Mouse (Mus musculus) liver, embryonic 14.5 days (tissue): ENCODE results near the gene Hspb11. TPM values are rescaled to one million over a fixed set of nuclear protein-coding genes. Genes with fewer than 3 reads are reported as not detected.

ENCODE experiments used
- ATAC-seq: fragments of 200-750 bp; cut with Nextera tagmentation; 2 replicates; pipeline ENCODE4 v1.8.0; 2017; ENCODE audit warnings: moderate number of reproducible peaks, mild to moderate bottlenecking, moderate library complexity; ENCODE audit not compliant: insufficient read depth
- DNase-seq, 3 experiments: peaks; one replicate each; pipeline ENCODE4 v3.0.0-alpha.2; 2012 to 2013; ENCODE audit warnings: low read depth in 3 of 3, low spot score in 3 of 3
- H3K27ac ChIP-seq: fragments of 300-500 bp; sonication (generic); 2 replicates; pipeline ENCODE4 v1.5.1; 2014; ENCODE audit warnings: moderate library complexity, mild to moderate bottlenecking, control low read depth, inconsistent platforms
- H3K27me3 ChIP-seq: fragments of 300-500 bp; sonication (generic); 2 replicates; pipeline ENCODE4 v1.6.1; 2014; ENCODE audit warnings: mild to moderate bottlenecking, low read length, moderate library complexity; ENCODE audit not compliant: control insufficient read depth, insufficient read depth
- H3K36me3 ChIP-seq: fragments of 300-500 bp; sonication (generic); replicated peaks from 2 replicates; pipeline ENCODE4 v1.6.1; 2014; ENCODE audit warnings: low read depth; ENCODE audit not compliant: control insufficient read depth, insufficient read depth
- H3K4me1 ChIP-seq, 2 experiments: fragments of 200-500 bp in 1 of 2; fragments of 300-500 bp in 1 of 2; sonication (generic) in 1 of 2; replicated peaks; 2 replicates each; pipeline ENCODE4 v1.6.1; 2012 to 2014; ENCODE audit warnings: antibody characterized with exemption in 1 of 2, inconsistent platforms in 1 of 2, low read length in 1 of 2; ENCODE audit not compliant: control insufficient read depth in 2 of 2, insufficient read depth in 2 of 2
- H3K4me2 ChIP-seq: fragments of 300-500 bp; sonication (generic); 2 replicates; pipeline ENCODE4 v1.6.1; 2014; ENCODE audit warnings: low read depth, mild to moderate bottlenecking, control low read depth, moderate library complexity
- H3K4me3 ChIP-seq, 2 experiments: fragments of 200-500 bp in 1 of 2; fragments of 300-500 bp in 1 of 2; sonication (generic) in 1 of 2; 2 replicates each; pipeline ENCODE4 v1.5.1; 2012 to 2014; ENCODE audit warnings: low read depth in 2 of 2, low read length in 2 of 2, mild to moderate bottlenecking in 2 of 2, control low read depth in 1 of 2, inconsistent platforms in 1 of 2, moderate library complexity in 1 of 2; ENCODE audit not compliant: insufficient read depth in 1 of 2
- H3K9ac ChIP-seq: fragments of 300-500 bp; sonication (generic); replicated peaks from 2 replicates; pipeline ENCODE4 v1.6.1; 2014; ENCODE audit warnings: mild to moderate bottlenecking, control low read depth, moderate library complexity
- H3K9me3 ChIP-seq: fragments of 300-500 bp; sonication (generic); 2 replicates; pipeline ENCODE4 v1.6.1; 2016; ENCODE audit warnings: low read length, mixed read lengths; ENCODE audit not compliant: control insufficient read depth
- CTCF ChIP-seq: IDR thresholded peaks from 2 replicates; pipeline ENCODE4 v1.5.1; 2016; ENCODE audit warnings: antibody characterized with exemption, low read depth, control low read depth
- EP300 ChIP-seq: IDR thresholded peaks from 2 replicates; pipeline ENCODE4 v1.6.1; 2016; ENCODE audit warnings: antibody characterized with exemption, low read depth
- WGBS: fragments of 180-500 bp; shearing (Covaris S2); extraction: QIAGEN DNeasy Blood & Tissue Kit; methylation state at CpG from one replicate; pipeline ENCODE4 v1.1.7; 2014; ENCODE audit not compliant: insufficient replicate concordance; 5-methylcytosine and 5-hydroxymethylcytosine counted together
- polyA plus RNA-seq, 2 experiments: library from polyadenylated mRNA; depleted of rRNA in 1 of 2; stranded (reverse) in 1 of 2; unstranded in 1 of 2; fragments of >200 nt; fragmentation: Nextera tagmentation in 1 of 2; extraction: Ambion mirVana in 1 of 2; gene quantifications; 2 replicates each; pipeline versions ENCODE4 v1.2.1 to v1.2.3; 2012 to 2014

The Hspb11 gene
- polyA plus RNA-seq (2012; rRNA removed) = 2.2 and 3.6 TPM in 2 replicates
- polyA plus RNA-seq (2014; fragmentation: Nextera tagmentation; extraction: Ambion mirVana) = 7.8 and 8.2 TPM in 2 replicates

DNA sequence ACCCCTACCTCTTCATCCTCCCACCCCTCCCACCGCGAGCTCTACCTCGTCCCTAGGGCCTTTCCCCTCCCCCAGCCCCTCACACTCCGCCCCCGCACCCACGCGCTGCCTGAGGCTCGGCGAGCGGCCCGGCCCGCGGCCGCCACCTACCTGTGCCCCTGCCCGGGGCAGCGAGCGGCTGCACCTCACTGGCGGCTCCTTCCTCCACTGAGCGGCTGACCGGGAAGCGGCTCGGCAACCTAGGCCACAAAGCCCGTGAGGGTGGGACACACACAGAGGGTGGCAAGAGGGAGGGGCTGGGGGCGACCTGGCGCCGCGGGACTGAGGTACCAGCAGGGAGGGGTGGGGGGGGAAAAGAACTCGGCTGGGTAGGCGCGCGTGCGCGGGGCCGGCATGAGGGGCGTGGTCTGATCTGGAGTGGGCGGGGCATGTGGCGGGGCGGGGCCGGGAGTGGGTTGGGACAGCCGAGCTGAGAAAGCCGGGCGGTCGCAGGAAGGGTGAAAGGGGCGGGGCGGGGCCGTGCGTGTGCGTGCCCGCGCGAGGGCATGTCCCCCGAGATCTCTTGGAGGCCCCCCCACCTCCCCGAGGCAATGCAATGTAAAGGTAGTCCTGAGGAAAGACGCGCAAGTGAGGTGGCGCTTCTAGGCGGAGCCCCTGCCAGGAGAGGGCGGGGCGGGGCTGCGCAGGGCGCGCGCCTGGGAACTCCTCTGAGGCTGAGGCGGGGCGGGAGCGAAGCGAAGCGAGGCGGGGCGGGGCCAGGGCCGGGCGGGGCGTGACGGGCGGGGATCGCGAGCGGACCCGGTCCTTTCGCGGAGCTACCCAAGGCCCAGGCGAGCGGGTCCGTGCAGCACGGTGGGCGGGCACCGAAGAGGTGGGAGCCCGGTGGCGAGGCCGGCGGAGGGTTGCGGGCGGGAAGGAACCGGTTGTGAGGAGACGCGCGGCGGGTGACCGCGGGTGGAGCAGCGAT is at the start of gene Hspb11, which contains the start of gene Lrrc42:
Gene Hspb11 (plus strand): TSS at position 469 of the 967 bp plus-strand sequence.
Gene Lrrc42 (minus strand): TSS at position 408 of the 967 bp plus-strand sequence.
- Histone ChIP-seq H3K9me3 (no peaks in the 10 kb centered on the region), H3K4me3 (peak within 1 kb of the TSS; percentile 78 to 86), H3K9ac (peak within 1 kb of the TSS; percentile 79), H3K4me1 (peaks cover 2 to 20% of the 10 kb centered on the region in 2 experiments; a peak in 3 of 4 replicates), H3K27ac (no peak within 1 kb of the TSS; the same call in none of the 2 replicates), H3K4me2 (peak within 1 kb of the TSS; percentile 92), H3K36me3 (no peaks in the 10 kb centered on the region), H3K27me3 (no peaks in the 10 kb centered on the region)
- DNase-seq (peak; percentile 83 to 84 (median 84)), ATAC-seq (peak; percentile 94)
- WGBS = under 1% methylated on average over 98 of the region's 101 CpGs
- no peak for TF ChIP-seq EP300
- TF ChIP-seq CTCF = peak; percentile 40

- no peak for DNase-seq
- H3K4me2 ChIP-seq = no peak overlapping the region
- no peaks in the 10 kb centered on the region for H3K27me3 ChIP-seq
- H3K27ac ChIP-seq = no peak overlapping the region
- no peak for ATAC-seq
- WGBS = 91% methylated on average over 2 of the region's 2 CpGs
- no peak for TF ChIP-seq CTCF
- no peak for TF ChIP-seq EP300
- H3K9me3 ChIP-seq = no peaks in the 10 kb centered on the region
- H3K9ac ChIP-seq = no peak overlapping the region
- H3K36me3 ChIP-seq = peaks cover 15% of the 10 kb centered on the region
- H3K4me3 ChIP-seq = no peak overlapping the region
- peaks cover 4 to 13% of the 10 kb centered on the region in 2 experiments for H3K4me1 ChIP-seq
Observed at GRCm38 (mm10) chr4:107207016-107207415, 46.4 kb upstream of the Hspb11 start.

DNA sequence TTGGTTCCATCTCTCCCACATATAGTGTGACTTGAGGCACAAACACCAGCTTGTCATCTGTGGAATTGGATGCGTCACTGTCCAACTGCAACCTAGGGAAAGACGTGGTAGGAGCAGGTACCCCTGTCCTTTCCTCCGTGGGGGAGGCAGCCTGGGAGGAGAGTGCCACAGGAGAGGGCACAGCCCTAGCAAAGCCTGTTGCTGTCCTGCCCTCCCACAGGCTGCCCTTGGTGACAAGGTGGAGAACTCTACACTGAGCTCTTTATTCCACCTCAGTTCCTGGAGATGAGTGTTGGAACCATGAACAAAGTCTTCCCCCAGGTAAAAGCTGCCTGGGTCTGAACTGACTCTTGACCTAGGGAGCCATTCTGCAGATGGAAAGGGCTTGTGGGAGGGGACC is 44.5 kb upstream of the Hspb11 start, which contains the start of gene Ldlrad1:
Gene Ldlrad1 (plus strand): TSS at position 301 of the 400 bp plus-strand sequence.
- H3K4me1 ChIP-seq = peaks cover 4 to 13% of the 10 kb centered on the region in 2 experiments
- H3K27me3 ChIP-seq = no peaks in the 10 kb centered on the region
- TF ChIP-seq CTCF = no peak
- TF ChIP-seq EP300 = no peak
- 80% methylated on average over 3 of the region's 3 CpGs for WGBS
- H3K9me3 ChIP-seq = no peaks in the 10 kb centered on the region
- H3K36me3 ChIP-seq = peaks cover 2% of the 10 kb centered on the region; the same call in 1 of the 2 replicates
- H3K9ac ChIP-seq = no peak within 1 kb of the TSS
- no peak within 1 kb of the TSS for H3K27ac ChIP-seq
- no peak within 1 kb of the TSS for H3K4me3 ChIP-seq
- DNase-seq = no peak
- ATAC-seq = no peak
- no peak within 1 kb of the TSS for H3K4me2 ChIP-seq

- no peak for ATAC-seq
- TF ChIP-seq EP300 = no peak
- H3K27me3 ChIP-seq = no peaks in the 10 kb centered on the region
- no peak overlapping the region for H3K4me2 ChIP-seq
- H3K27ac ChIP-seq = no peak overlapping the region
- WGBS = 18% methylated on average over 5 of the region's 5 CpGs
- no peak overlapping the region for H3K9ac ChIP-seq
- H3K9me3 ChIP-seq = no peaks in the 10 kb centered on the region
- no peak for DNase-seq
- H3K36me3 ChIP-seq = no peaks in the 10 kb centered on the region
- H3K4me1 ChIP-seq = peaks cover 4 to 13% of the 10 kb centered on the region in 2 experiments
- H3K4me3 ChIP-seq = no peak overlapping the region
Observed at GRCm38 (mm10) chr4:107210483-107211097, 42.8 kb upstream of the Hspb11 start.

DNA sequence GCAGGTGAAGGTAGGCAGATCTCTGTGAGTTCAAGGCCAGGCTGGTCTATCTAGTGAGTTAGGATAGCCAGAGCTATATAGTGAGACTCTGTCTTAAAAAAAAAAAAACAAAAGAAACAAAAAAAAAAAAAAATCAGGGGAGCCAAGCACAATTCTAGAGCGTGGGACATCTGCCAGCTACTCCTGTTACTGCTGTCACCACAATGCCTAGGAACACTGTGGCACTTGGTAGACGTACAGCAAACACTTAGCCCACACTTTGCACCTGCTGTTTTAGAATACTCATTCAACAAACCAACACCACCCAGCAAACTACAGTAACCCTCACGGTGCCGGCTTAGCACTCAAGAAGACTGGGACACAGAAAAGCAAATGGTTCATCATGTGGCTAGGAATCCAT is 41.9 kb upstream of the Hspb11 start:
- Histone ChIP-seq H3K4me3 (no peak overlapping the region), H3K9me3 (no peaks in the 10 kb centered on the region), H3K27ac (no peak overlapping the region), H3K27me3 (no peaks in the 10 kb centered on the region), H3K4me2 (no peak overlapping the region), H3K36me3 (no peaks in the 10 kb centered on the region), H3K9ac (no peak overlapping the region), H3K4me1 (peaks cover 4 to 15% of the 10 kb centered on the region in 2 experiments)
- ATAC-seq = no peak
- no peak for DNase-seq
- WGBS = 71% methylated on average over 4 of the region's 4 CpGs
- no peak for TF ChIP-seq CTCF
- TF ChIP-seq EP300 = no peak
